Mouse (Mus musculus): ENCODE data around the gene Olfr222. TPM values are rescaled to one million over a fixed set of nuclear protein-coding genes. Genes with fewer than 3 reads are reported as not detected.

Olfr222 gene
- polyA plus RNA-seq, 2 experiments, result not detected

- ATAC-seq (ENCODE audit: insufficient read depth) (no peak), DNase-seq (ENCODE audit: low read depth in 3 of 3, low spot score in 3 of 3) (no peak)
- no peaks in the 10 kb centered on the region for H3K9me3 ChIP-seq (ENCODE audit: control insufficient read depth, low read length)
- H3K4me2 ChIP-seq (ENCODE audit: low read depth), result no peak overlapping the region
- TF ChIP-seq EP300 (IDR thresholded peaks at IDR 0.05; ENCODE audit: low read depth) (no peak), CTCF (IDR thresholded peaks at IDR 0.05; ENCODE audit: low read depth) (no peak)
- no peak overlapping the region for H3K27ac ChIP-seq
- WGBS (ENCODE audit: insufficient replicate concordance), result 17% methylated on average over 3 of the region's 3 CpGs
- no peak overlapping the region for H3K4me3 ChIP-seq (ENCODE audit: insufficient read depth in 1 of 2, low read depth in 2 of 2, low read length in 2 of 2)
- H3K27me3 ChIP-seq (ENCODE audit: control insufficient read depth, insufficient read depth, low read length), result no peaks in the 10 kb centered on the region
- H3K9ac ChIP-seq (replicated peaks), result no peak overlapping the region
- peaks cover 0 to 16% of the 10 kb centered on the region in 2 experiments; a peak in 2 of 4 replicates for H3K4me1 ChIP-seq (replicated peaks; ENCODE audit: control insufficient read depth in 2 of 2, insufficient read depth in 2 of 2, low read length in 1 of 2)
- no peaks in the 10 kb centered on the region for H3K36me3 ChIP-seq (replicated peaks; ENCODE audit: control insufficient read depth, insufficient read depth, low read depth)
Observed at GRCm38 (mm10) chr11:59540123-59540522, 35.9 kb downstream of the Olfr222 start.

DNA sequence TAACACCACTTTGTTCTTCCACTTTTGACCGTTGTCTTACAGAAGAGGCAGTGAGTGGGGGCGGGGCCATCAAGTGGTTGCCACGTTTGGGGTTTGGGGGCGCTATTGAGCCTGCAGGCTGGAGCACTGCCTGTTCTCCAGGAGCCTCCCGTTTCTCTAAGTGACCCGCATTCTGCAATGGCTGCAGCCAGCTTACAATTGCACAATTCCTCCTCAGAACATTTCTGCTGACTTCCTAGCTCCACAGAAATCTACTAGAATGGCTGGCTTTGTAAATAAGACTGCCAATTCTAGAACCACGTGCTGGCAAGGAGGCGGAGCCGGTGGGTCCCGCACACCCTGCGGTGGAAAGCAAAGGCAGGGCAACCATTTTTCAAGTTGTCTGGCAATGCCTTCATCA lies 37.6 kb downstream of the Olfr222 start:
- Histone ChIP-seq H3K27ac (no peak overlapping the region), H3K27me3 (ENCODE audit: control insufficient read depth, insufficient read depth, low read length) (no peaks in the 10 kb centered on the region), H3K4me3 (ENCODE audit: insufficient read depth in 1 of 2, low read depth in 2 of 2, low read length in 2 of 2) (no peak overlapping the region), H3K4me2 (ENCODE audit: low read depth) (no peak overlapping the region), H3K9me3 (ENCODE audit: control insufficient read depth, low read length) (no peaks in the 10 kb centered on the region), H3K36me3 (replicated peaks; ENCODE audit: control insufficient read depth, insufficient read depth, low read depth) (no peaks in the 10 kb centered on the region), H3K4me1 (replicated peaks; ENCODE audit: control insufficient read depth in 2 of 2, insufficient read depth in 2 of 2, low read length in 1 of 2) (peaks cover 0 to 12% of the 10 kb centered on the region in 2 experiments; a peak in 2 of 4 replicates), H3K9ac (replicated peaks) (no peak overlapping the region)
- DNase-seq (ENCODE audit: low read depth in 3 of 3, low spot score in 3 of 3), result no peak
- no peak for ATAC-seq (ENCODE audit: insufficient read depth)
- TF ChIP-seq CTCF (IDR thresholded peaks at IDR 0.05; ENCODE audit: low read depth) (peak; percentile 40; the same call in 1 of the 2 replicates), EP300 (IDR thresholded peaks at IDR 0.05; ENCODE audit: low read depth) (no peak)
- WGBS (ENCODE audit: insufficient replicate concordance), result 27% methylated on average over 11 of the region's 11 CpGs

GRCm38 (mm10) chr11:59537218-59538130 lies 38.6 kb downstream of the Olfr222 start:
- Histone ChIP-seq H3K9ac (replicated peaks) (no peak overlapping the region), H3K36me3 (replicated peaks; ENCODE audit: control insufficient read depth, insufficient read depth, low read depth) (no peaks in the 10 kb centered on the region), H3K9me3 (ENCODE audit: control insufficient read depth, low read length) (no peaks in the 10 kb centered on the region), H3K4me2 (ENCODE audit: low read depth) (no peak overlapping the region), H3K4me3 (ENCODE audit: insufficient read depth in 1 of 2, low read depth in 2 of 2, low read length in 2 of 2) (no peak overlapping the region), H3K4me1 (replicated peaks; ENCODE audit: control insufficient read depth in 2 of 2, insufficient read depth in 2 of 2, low read length in 1 of 2) (peaks cover 0 to 9% of the 10 kb centered on the region in 2 experiments; a peak in 2 of 4 replicates), H3K27ac (no peak overlapping the region), H3K27me3 (ENCODE audit: control insufficient read depth, insufficient read depth, low read length) (no peaks in the 10 kb centered on the region)
- TF ChIP-seq CTCF (IDR thresholded peaks at IDR 0.05; ENCODE audit: low read depth), result peak; percentile 71
- no peak for TF ChIP-seq EP300 (IDR thresholded peaks at IDR 0.05; ENCODE audit: low read depth)
- no peak for DNase-seq (ENCODE audit: low read depth in 3 of 3, low spot score in 3 of 3)
- WGBS (ENCODE audit: insufficient replicate concordance), result 60% methylated on average over 16 of the region's 16 CpGs
- ATAC-seq (ENCODE audit: insufficient read depth), result no peak

- H3K4me1 ChIP-seq (replicated peaks; ENCODE audit: control insufficient read depth in 2 of 2, insufficient read depth in 2 of 2, low read length in 1 of 2), result peaks cover 0 to 4% of the 10 kb centered on the region in 2 experiments; a peak in 2 of 4 replicates
- TF ChIP-seq EP300 (IDR thresholded peaks at IDR 0.05; ENCODE audit: low read depth) (no peak), CTCF (IDR thresholded peaks at IDR 0.05; ENCODE audit: low read depth) (no peak)
- no peaks in the 10 kb centered on the region for H3K36me3 ChIP-seq (replicated peaks; ENCODE audit: control insufficient read depth, insufficient read depth, low read depth)
- no peak overlapping the region for H3K4me3 ChIP-seq (ENCODE audit: insufficient read depth in 1 of 2, low read depth in 2 of 2, low read length in 2 of 2)
- no peak overlapping the region for H3K27ac ChIP-seq
- H3K9ac ChIP-seq (replicated peaks), result no peak overlapping the region
- no peak for ATAC-seq (ENCODE audit: insufficient read depth)
- H3K9me3 ChIP-seq (ENCODE audit: control insufficient read depth, low read length), result no peaks in the 10 kb centered on the region
- H3K4me2 ChIP-seq (ENCODE audit: low read depth), result no peak overlapping the region
- 57% methylated on average over 5 of the region's 5 CpGs for WGBS (ENCODE audit: insufficient replicate concordance)
- H3K27me3 ChIP-seq (ENCODE audit: control insufficient read depth, insufficient read depth, low read length), result no peaks in the 10 kb centered on the region
- no peak for DNase-seq (ENCODE audit: low read depth in 3 of 3, low spot score in 3 of 3)
Observed at GRCm38 (mm10) chr11:59531562-59531961, 44.5 kb downstream of the Olfr222 start.

GRCm38 (mm10) chr11:59530870-59531535 lies 45.0 kb downstream of the Olfr222 start:
- Histone ChIP-seq H3K36me3 (replicated peaks; ENCODE audit: control insufficient read depth, insufficient read depth, low read depth) (no peaks in the 10 kb centered on the region), H3K9me3 (ENCODE audit: control insufficient read depth, low read length) (no peaks in the 10 kb centered on the region), H3K27ac (no peak overlapping the region), H3K27me3 (ENCODE audit: control insufficient read depth, insufficient read depth, low read length) (no peaks in the 10 kb centered on the region), H3K9ac (replicated peaks) (no peak overlapping the region), H3K4me2 (ENCODE audit: low read depth) (no peak overlapping the region), H3K4me1 (replicated peaks; ENCODE audit: control insufficient read depth in 2 of 2, insufficient read depth in 2 of 2, low read length in 1 of 2) (peaks cover 0 to 4% of the 10 kb centered on the region in 2 experiments; a peak in 2 of 4 replicates), H3K4me3 (ENCODE audit: insufficient read depth in 1 of 2, low read depth in 2 of 2, low read length in 2 of 2) (no peak overlapping the region)
- TF ChIP-seq CTCF (IDR thresholded peaks at IDR 0.05; ENCODE audit: low read depth) (no peak), EP300 (IDR thresholded peaks at IDR 0.05; ENCODE audit: low read depth) (no peak)
- ATAC-seq (ENCODE audit: insufficient read depth) (no peak), DNase-seq (ENCODE audit: low read depth in 3 of 3, low spot score in 3 of 3) (no peak)
- 55% methylated on average over 6 of the region's 6 CpGs for WGBS (ENCODE audit: insufficient replicate concordance)
